Mouse (Mus musculus): Measurements from ENCODE around the gene Bbs9. TPM values are rescaled to one million over a fixed set of nuclear protein-coding genes. Genes with fewer than 3 reads are reported as not detected.

The Bbs9 gene
- polyA plus RNA-seq, 1 experiment from 2014 or later = 15.0 TPM

DNA sequence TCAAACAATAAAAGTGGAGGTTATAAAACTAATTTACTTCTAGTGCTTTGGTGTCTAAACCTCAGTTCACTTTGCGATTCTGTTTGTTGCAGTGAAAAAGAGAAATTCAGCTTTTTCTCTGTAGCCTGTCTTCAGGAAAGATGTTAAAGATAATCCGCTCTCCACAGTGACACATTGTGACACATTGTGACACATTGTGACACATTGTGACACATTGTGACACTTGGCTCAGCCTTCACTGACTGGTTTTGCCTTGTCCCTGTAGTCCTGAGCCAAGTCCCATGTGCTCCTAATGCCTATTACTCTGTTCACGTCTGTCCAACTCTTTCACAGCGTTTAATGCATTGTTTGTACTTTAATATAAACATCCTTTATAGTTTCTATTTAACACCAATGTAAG, 203.0 kb downstream of the Bbs9 start:
- no peaks in the 10 kb centered on the region; the same call in 1 of the 2 replicates for H3K4me1 ChIP-seq (ENCODE audit: control insufficient read depth, insufficient read depth, low read length)
- H3K27me3 ChIP-seq (ENCODE audit: control insufficient read depth, insufficient read depth, low read length) = no peaks in the 10 kb centered on the region
- no peak overlapping the region for H3K4me3 ChIP-seq (ENCODE audit: low read depth, low read length)
- no peak overlapping the region for H3K4me2 ChIP-seq (ENCODE audit: low read depth, low read length)
- no peak for DNase-seq (ENCODE audit: low spot score)
- H3K9ac ChIP-seq (replicated peaks; ENCODE audit: low read length) = no peak overlapping the region
- H3K27ac ChIP-seq (replicated peaks; ENCODE audit: low read depth, low read length) = no peak overlapping the region
- H3K9me3 ChIP-seq (replicated peaks; ENCODE audit: control insufficient read depth, low read length) = no peaks in the 10 kb centered on the region
- no peaks in the 10 kb centered on the region for H3K36me3 ChIP-seq (replicated peaks; ENCODE audit: control insufficient read depth, insufficient read depth, low read depth, low read length)
- 89% methylated on average over 4 of the region's 4 CpGs for WGBS
- ATAC-seq (replicated peaks; ENCODE audit: insufficient number of reproducible peaks, low FRiP score, low TSS enrichment, low read depth) = no peak

DNA sequence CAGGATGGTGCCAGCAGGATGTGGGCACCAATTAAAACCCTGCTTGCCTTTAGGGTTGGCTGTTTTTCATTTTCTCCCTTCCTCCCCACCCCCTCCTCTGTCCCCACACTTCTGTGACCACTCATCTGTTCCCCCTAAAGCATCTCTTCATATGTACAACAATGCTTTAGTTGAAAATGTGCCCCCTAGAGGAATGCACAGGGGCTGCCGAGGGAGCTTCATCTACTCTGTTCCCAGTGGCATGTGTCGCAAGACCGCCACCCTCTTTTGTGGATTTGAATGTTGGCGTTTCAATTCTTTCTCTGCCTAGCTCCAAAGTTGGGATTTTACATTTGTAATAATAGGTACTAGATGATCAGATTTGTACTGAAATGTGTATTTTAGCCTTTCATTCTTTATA, 204.0 kb downstream of the Bbs9 start:
- 89% methylated on average over 4 of the region's 4 CpGs for WGBS
- H3K36me3 ChIP-seq (replicated peaks; ENCODE audit: control insufficient read depth, insufficient read depth, low read depth, low read length) = no peaks in the 10 kb centered on the region
- no peak overlapping the region for H3K27ac ChIP-seq (replicated peaks; ENCODE audit: low read depth, low read length)
- H3K4me2 ChIP-seq (ENCODE audit: low read depth, low read length) = no peak overlapping the region
- H3K9me3 ChIP-seq (replicated peaks; ENCODE audit: control insufficient read depth, low read length) = no peaks in the 10 kb centered on the region
- H3K27me3 ChIP-seq (ENCODE audit: control insufficient read depth, insufficient read depth, low read length) = no peaks in the 10 kb centered on the region
- no peak overlapping the region for H3K4me3 ChIP-seq (ENCODE audit: low read depth, low read length)
- H3K4me1 ChIP-seq (ENCODE audit: control insufficient read depth, insufficient read depth, low read length) = no peaks in the 10 kb centered on the region; the same call in 1 of the 2 replicates
- DNase-seq (ENCODE audit: low spot score) (no peak), ATAC-seq (replicated peaks; ENCODE audit: insufficient number of reproducible peaks, low FRiP score, low TSS enrichment, low read depth) (no peak)
- no peak overlapping the region for H3K9ac ChIP-seq (replicated peaks; ENCODE audit: low read length)

GRCm38 (mm10) chr9:22680031-22680430, 204.5 kb downstream of the Bbs9 start:
- Histone ChIP-seq H3K27me3 (ENCODE audit: control insufficient read depth, insufficient read depth, low read length) (no peaks in the 10 kb centered on the region), H3K4me1 (ENCODE audit: control insufficient read depth, insufficient read depth, low read length) (no peaks in the 10 kb centered on the region; the same call in 1 of the 2 replicates), H3K27ac (replicated peaks; ENCODE audit: low read depth, low read length) (no peak overlapping the region), H3K4me3 (ENCODE audit: low read depth, low read length) (no peak overlapping the region), H3K9ac (replicated peaks; ENCODE audit: low read length) (no peak overlapping the region), H3K4me2 (ENCODE audit: low read depth, low read length) (no peak overlapping the region), H3K36me3 (replicated peaks; ENCODE audit: control insufficient read depth, insufficient read depth, low read depth, low read length) (no peaks in the 10 kb centered on the region), H3K9me3 (replicated peaks; ENCODE audit: control insufficient read depth, low read length) (no peaks in the 10 kb centered on the region)
- DNase-seq (ENCODE audit: low spot score) = no peak
- WGBS = 87% methylated on average over 12 of the region's 12 CpGs
- ATAC-seq (replicated peaks; ENCODE audit: insufficient number of reproducible peaks, low FRiP score, low TSS enrichment, low read depth) = no peak

DNA sequence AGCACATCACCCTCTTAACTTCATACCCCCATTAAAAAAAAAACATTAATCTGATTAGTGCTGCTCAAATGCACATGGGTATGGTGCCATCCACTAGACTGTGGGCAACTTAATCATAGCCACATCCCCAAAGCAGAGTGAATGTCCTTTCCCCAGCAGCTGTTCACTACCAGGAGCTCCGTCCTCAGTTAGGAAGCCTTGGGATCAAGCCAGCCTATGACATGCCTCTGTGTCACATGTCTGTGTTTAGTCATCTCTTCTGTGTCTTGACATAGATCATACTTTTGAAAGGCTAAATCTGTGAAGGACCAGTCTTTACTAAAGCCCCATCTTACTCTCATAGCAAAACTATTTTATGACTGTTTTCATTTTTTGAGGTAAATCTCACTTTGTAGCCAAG, 205.0 kb downstream of the Bbs9 start:
- Histone ChIP-seq H3K36me3 (replicated peaks; ENCODE audit: control insufficient read depth, insufficient read depth, low read depth, low read length) (no peaks in the 10 kb centered on the region), H3K9ac (replicated peaks; ENCODE audit: low read length) (no peak overlapping the region), H3K27ac (replicated peaks; ENCODE audit: low read depth, low read length) (no peak overlapping the region), H3K4me2 (ENCODE audit: low read depth, low read length) (no peak overlapping the region), H3K9me3 (replicated peaks; ENCODE audit: control insufficient read depth, low read length) (no peaks in the 10 kb centered on the region), H3K27me3 (ENCODE audit: control insufficient read depth, insufficient read depth, low read length) (no peaks in the 10 kb centered on the region), H3K4me1 (ENCODE audit: control insufficient read depth, insufficient read depth, low read length) (no peaks in the 10 kb centered on the region; the same call in 1 of the 2 replicates), H3K4me3 (ENCODE audit: low read depth, low read length) (no peak overlapping the region)
- ATAC-seq (replicated peaks; ENCODE audit: insufficient number of reproducible peaks, low FRiP score, low TSS enrichment, low read depth) (no peak), DNase-seq (ENCODE audit: low spot score) (no peak)
- 90% methylated on average over 1 of the region's 1 CpGs for WGBS

DNA sequence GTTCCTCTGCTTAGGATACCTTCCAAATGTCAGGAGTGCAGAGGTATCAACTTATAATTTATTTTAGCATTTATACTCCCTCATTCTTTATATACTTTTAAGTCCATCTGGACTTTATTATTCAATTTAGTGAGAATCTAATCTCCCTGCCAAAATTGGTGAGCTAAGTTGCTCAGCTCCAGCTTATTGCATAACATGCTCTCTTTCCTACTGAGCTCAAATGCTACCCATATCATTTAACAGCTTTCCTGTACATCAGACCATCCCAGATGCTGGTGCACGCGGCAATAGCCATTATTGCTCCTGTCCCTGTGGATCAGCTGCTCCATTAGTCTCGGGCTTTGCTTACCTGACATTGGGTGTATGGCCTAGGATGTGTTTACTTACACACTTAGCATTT, 208.3 kb downstream of the Bbs9 start:
- Histone ChIP-seq H3K27me3 (ENCODE audit: control insufficient read depth, insufficient read depth, low read length) (no peaks in the 10 kb centered on the region), H3K9ac (replicated peaks; ENCODE audit: low read length) (no peak overlapping the region), H3K9me3 (replicated peaks; ENCODE audit: control insufficient read depth, low read length) (no peaks in the 10 kb centered on the region), H3K36me3 (replicated peaks; ENCODE audit: control insufficient read depth, insufficient read depth, low read depth, low read length) (no peaks in the 10 kb centered on the region), H3K4me1 (ENCODE audit: control insufficient read depth, insufficient read depth, low read length) (no peaks in the 10 kb centered on the region), H3K4me3 (ENCODE audit: low read depth, low read length) (no peak overlapping the region), H3K4me2 (ENCODE audit: low read depth, low read length) (no peak overlapping the region), H3K27ac (replicated peaks; ENCODE audit: low read depth, low read length) (no peak overlapping the region)
- no peak for ATAC-seq (replicated peaks; ENCODE audit: insufficient number of reproducible peaks, low FRiP score, low TSS enrichment, low read depth)
- DNase-seq (ENCODE audit: low spot score) = peak; percentile 58
- 42% methylated on average over 3 of the region's 3 CpGs for WGBS

- H3K9ac ChIP-seq (replicated peaks; ENCODE audit: low read length) = no peak overlapping the region
- no peaks in the 10 kb centered on the region for H3K4me1 ChIP-seq (ENCODE audit: control insufficient read depth, insufficient read depth, low read length)
- no peak overlapping the region for H3K4me2 ChIP-seq (ENCODE audit: low read depth, low read length)
- H3K27ac ChIP-seq (replicated peaks; ENCODE audit: low read depth, low read length) = no peak overlapping the region
- no peak for DNase-seq (ENCODE audit: low spot score)
- no peaks in the 10 kb centered on the region for H3K36me3 ChIP-seq (replicated peaks; ENCODE audit: control insufficient read depth, insufficient read depth, low read depth, low read length)
- H3K27me3 ChIP-seq (ENCODE audit: control insufficient read depth, insufficient read depth, low read length) = no peaks in the 10 kb centered on the region
- H3K9me3 ChIP-seq (replicated peaks; ENCODE audit: control insufficient read depth, low read length) = no peaks in the 10 kb centered on the region
- H3K4me3 ChIP-seq (ENCODE audit: low read depth, low read length) = no peak overlapping the region
- 82% methylated on average over 6 of the region's 6 CpGs for WGBS
- ATAC-seq (replicated peaks; ENCODE audit: insufficient number of reproducible peaks, low FRiP score, low TSS enrichment, low read depth) = no peak
Observed at GRCm38 (mm10) chr9:22686765-22687472, 211.4 kb downstream of the Bbs9 start.

DNA sequence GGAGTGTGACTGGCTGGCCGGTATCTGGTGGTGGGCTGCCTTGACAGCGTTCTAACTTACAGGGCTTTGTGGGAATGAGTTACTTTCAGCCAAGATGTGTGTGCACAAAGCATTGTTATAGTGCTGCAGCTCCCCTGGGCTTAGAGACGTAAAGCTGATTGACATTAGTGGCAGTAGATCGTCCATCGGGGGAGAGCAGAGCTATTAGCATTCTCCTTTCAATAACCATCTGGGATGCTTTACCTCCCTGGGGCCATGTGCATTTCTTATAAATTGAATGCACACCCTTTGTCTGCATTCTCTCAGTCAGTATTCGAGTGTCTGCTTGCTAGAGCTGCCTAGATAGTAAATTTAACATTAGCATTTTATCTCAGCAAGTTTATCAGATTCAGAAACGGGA, 214.7 kb downstream of the Bbs9 start:
- DNase-seq (ENCODE audit: low spot score) = peak; percentile 32
- no peaks in the 10 kb centered on the region for H3K9me3 ChIP-seq (replicated peaks; ENCODE audit: control insufficient read depth, low read length)
- H3K27me3 ChIP-seq (ENCODE audit: control insufficient read depth, insufficient read depth, low read length) = no peaks in the 10 kb centered on the region
- H3K9ac ChIP-seq (replicated peaks; ENCODE audit: low read length) = no peak overlapping the region
- no peaks in the 10 kb centered on the region for H3K36me3 ChIP-seq (replicated peaks; ENCODE audit: control insufficient read depth, insufficient read depth, low read depth, low read length)
- H3K4me1 ChIP-seq (ENCODE audit: control insufficient read depth, insufficient read depth, low read length) = no peaks in the 10 kb centered on the region
- ATAC-seq (replicated peaks; ENCODE audit: insufficient number of reproducible peaks, low FRiP score, low TSS enrichment, low read depth) = no peak
- no peak overlapping the region for H3K4me3 ChIP-seq (ENCODE audit: low read depth, low read length)
- no peak overlapping the region for H3K27ac ChIP-seq (replicated peaks; ENCODE audit: low read depth, low read length)
- H3K4me2 ChIP-seq (ENCODE audit: low read depth, low read length) = no peak overlapping the region
- 34% methylated on average over 7 of the region's 7 CpGs for WGBS

- WGBS = 86% methylated on average over 4 of the region's 4 CpGs
- Histone ChIP-seq H3K4me2 (ENCODE audit: low read depth, low read length) (no peak overlapping the region), H3K9me3 (replicated peaks; ENCODE audit: control insufficient read depth, low read length) (no peaks in the 10 kb centered on the region), H3K4me3 (ENCODE audit: low read depth, low read length) (no peak overlapping the region), H3K9ac (replicated peaks; ENCODE audit: low read length) (no peak overlapping the region), H3K27me3 (ENCODE audit: control insufficient read depth, insufficient read depth, low read length) (no peaks in the 10 kb centered on the region), H3K27ac (replicated peaks; ENCODE audit: low read depth, low read length) (no peak overlapping the region), H3K36me3 (replicated peaks; ENCODE audit: control insufficient read depth, insufficient read depth, low read depth, low read length) (no peaks in the 10 kb centered on the region), H3K4me1 (ENCODE audit: control insufficient read depth, insufficient read depth, low read length) (no peaks in the 10 kb centered on the region)
- ATAC-seq (replicated peaks; ENCODE audit: insufficient number of reproducible peaks, low FRiP score, low TSS enrichment, low read depth) (no peak), DNase-seq (ENCODE audit: low spot score) (no peak)
Observed at GRCm38 (mm10) chr9:22695392-22695791, 219.9 kb downstream of the Bbs9 start.
